Mouse (Mus musculus) MEL-GATA-1-ER (cell line): Measurements from ENCODE around the gene Lrrc4.

ENCODE experiments used
- DNase-seq: peaks from one replicate; pipeline ENCODE4 v3.0.0-alpha.2; 2012; ENCODE audit warnings: low read depth; ENCODE audit errors: extremely low read depth

Gene Lrrc4

GRCm38 (mm10) chr6:28731246-28731645 lies 100.3 kb downstream of the Lrrc4 start:
- DNase-seq, result no peak

DNA sequence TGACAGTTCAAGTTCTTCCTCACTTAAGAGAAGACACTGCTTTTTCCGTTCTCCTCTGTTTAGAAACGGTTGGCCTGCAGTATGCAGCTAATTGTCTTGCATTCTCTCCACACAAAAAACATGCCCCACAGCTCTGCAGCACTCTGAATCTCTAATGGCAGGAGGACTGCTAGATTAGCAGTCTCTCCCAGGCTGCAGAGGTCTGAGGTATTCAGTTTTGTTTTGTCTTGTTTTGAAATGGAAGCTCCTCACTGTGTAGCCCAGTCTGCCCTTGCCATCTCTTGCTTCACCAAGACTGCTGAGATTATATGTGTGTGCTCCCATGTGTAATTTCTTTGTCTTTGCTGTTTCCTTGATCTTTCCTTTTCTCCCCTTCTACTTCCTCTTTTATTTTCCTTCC lies 101.9 kb downstream of the Lrrc4 start:
- no peak for DNase-seq

DNA sequence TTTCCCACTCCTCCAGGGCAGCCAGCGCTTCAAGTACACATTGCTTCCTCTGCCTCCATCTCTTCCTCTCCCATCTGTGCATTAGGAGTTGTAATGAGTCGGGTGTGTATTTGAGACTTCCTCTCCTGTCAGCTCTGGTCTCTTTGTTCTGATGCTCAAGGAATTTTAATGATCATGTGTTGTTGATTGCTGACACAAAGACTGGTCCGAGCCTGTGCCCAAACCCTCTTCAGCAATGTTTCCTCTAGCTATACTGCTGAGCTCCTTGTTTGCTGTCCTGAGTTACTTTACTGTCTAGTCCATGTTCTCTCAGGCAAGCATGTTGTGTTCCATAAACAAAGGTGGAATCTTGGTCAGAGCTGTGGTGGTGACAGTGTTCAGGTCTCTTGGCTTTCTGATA lies 102.3 kb downstream of the Lrrc4 start:
- DNase-seq, result no peak

- DNase-seq, result no peak
Observed at GRCm38 (mm10) chr6:28724776-28725175, 106.8 kb downstream of the Lrrc4 start.

GRCm38 (mm10) chr6:28723059-28723458 lies 108.5 kb downstream of the Lrrc4 start:
- peak; percentile 71 for DNase-seq

- DNase-seq, result no peak
Observed at GRCm38 (mm10) chr6:28720391-28721171, 111.0 kb downstream of the Lrrc4 start.

DNA sequence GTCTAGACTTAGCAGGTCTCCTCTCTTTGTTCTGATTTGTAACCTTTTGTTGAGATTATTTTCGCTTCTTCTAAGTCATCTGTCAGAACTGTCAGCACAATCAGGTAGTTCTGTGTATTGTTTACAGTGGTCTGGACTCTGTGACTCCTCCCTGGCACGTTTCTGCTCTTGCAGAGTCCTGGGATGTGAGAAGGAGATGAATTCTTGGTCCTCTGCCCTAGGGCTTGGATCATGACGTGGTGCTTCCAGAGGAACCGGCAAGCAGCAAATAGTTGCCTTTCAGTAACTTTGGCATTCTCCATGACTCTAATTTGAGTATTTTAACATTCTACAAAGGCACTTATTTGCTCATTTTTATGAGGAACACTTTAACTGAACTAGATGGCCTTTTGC lies 113.7 kb downstream of the Lrrc4 start:
- DNase-seq, result no peak

DNA sequence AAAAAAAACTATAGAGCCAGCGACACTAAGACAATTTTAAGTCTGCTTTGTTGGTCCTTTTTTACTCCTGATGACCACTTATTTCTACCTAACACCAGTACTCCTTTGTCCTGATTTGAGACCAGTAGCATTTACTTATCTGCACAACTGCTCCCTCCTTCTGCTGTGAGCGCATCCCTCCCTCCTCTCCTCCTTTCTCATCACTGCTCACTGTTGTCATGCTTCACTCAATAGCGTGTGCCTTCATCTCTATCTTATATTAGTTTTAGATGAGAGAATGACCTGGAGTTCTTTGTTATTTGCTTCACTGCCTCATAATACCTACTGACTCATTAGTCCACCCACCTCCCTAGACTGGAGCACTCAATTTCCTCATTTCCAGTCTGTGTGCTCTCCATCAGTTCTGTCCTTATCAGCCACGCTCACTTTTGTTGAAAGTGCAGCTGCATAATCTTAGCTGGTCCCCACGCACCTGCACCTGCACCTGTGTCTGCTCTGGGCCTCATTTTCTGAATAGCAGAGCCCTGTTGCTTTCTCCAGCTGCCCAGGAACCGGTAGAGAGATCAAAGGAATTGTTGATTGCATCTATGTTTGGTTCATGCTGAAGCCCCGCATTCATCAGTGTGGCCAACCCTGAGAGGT lies 114.2 kb downstream of the Lrrc4 start:
- peak; percentile 30 for DNase-seq

DNA sequence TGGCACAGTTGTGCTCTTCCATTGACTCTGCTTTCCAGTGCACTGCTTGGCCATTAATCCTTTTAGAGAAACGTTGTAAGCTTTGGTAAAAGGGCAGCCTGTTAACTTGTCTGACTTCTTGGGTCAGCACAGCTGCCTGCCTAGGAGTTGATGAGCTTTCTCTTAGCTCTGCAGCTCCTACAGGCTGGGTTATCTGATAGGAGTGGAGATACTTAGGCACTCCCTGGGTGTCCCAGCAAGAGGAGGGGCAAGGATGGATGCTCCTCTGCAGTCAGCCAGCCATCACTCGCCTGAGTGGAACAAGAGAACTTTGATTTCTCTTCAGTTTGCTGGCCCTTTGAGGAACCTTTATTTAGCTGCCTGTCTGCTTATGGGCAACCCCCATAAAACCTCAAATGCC lies 121.5 kb downstream of the Lrrc4 start:
- DNase-seq, result no peak

DNA sequence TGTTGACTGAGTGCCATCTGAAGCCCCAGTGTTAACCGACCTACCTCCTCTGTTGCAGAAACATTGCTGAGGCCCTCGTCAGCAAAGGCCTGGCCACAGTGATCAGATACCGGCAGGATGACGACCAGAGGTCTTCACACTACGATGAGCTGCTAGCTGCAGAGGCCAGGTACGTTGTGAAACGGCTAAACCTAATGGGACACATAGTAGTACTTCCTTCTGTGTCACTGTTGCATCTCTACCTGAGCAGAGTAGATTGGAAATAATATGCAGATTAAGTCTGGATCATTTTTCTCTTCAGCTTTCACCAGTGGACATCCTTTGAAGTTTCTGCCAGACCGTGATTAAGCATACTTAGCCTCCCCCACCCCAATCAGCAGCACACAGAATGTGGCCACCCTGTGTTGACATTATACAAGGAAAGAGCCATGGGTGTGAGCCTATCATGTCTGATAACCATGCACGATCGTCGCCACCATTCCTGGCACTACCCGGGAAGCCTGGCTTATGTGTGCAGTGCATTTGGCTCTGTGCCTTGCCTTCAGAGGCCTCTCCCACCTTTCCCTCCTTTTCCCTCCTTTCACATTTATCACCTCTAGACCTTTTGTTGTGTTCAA lies 124.5 kb downstream of the Lrrc4 start:
- no peak for DNase-seq

GRCm38 (mm10) chr6:28706108-28706975 lies 125.2 kb downstream of the Lrrc4 start:
- DNase-seq, result no peak

DNA sequence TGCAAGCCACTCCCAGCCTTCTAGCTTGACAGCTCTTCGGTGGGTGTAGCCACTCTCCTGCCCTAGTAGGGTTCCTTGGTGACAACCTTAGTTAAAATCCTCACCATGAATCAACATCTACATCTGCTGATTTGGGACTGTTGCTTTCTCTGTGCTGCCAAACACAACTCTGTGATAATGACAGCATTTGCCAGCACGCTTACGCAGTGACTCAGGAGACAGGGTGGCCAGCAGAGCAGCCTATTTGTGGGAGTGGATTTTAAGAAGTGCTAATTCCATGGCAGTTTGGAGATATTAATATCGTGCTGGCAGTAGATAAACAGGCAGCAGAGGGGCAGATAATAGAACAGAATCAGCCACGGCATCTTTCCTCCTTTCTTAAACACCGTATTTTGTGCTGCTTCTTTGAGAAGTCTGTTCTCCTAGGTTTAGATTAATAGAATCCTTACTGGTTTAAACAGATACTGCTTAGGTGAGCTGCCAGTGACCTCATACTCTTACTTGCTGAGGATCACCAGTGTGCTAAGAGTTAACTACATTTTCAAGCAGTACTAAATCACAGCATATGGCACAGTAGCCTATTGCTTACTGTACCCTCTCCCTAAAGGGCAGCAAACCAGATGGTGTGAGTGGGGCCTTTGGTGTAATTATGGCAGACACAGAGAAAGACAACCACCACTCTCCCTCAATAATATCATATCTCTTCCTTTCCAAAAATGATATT lies 126.0 kb downstream of the Lrrc4 start:
- no peak for DNase-seq

DNA sequence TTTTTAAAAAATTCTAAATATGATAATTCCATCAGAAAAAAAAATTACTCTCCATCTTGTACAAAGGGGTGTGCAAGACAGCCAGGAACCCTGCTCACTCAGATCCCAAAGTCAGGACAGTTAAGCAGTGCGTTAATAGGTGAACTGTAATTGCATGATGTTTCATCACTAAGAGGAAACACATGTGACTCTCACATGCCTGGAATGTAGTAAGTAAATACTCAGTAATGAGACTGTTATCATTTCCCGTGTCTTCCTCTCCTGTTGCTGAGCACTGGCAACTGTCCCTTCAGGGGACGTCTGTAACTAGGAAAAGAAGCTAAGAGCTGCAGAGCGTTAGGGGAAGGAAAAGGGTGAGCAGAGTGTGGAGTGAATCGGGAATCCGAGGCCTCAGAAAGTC lies 126.9 kb downstream of the Lrrc4 start:
- peak; percentile 17 for DNase-seq

- DNase-seq, result no peak
Observed at GRCm38 (mm10) chr6:28697214-28697613, 134.3 kb downstream of the Lrrc4 start.

DNA sequence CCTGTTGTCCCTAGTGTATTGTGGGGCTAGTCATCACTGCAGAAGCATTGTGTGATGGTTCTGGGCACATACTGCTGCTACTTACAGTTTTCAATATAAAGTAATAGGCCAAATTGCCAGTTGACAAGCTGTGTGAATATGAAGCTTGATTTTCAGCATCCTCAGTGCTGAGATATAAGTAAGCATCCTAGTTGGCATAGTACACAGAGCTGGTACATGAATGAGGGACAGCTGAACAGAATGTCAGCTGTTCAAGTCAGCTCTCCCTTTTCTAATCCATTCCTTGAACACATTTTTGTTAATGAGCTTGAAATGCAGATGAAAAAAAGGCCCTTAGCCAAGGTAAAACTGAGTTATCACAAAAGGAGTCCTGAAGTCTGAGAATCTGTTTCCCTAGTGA lies 138.9 kb downstream of the Lrrc4 start:
- no peak for DNase-seq

- DNase-seq, result no peak
Observed at GRCm38 (mm10) chr6:28687776-28688175, 143.8 kb downstream of the Lrrc4 start.

- no peak for DNase-seq
Observed at GRCm38 (mm10) chr6:28685745-28686144, 145.8 kb downstream of the Lrrc4 start.

DNA sequence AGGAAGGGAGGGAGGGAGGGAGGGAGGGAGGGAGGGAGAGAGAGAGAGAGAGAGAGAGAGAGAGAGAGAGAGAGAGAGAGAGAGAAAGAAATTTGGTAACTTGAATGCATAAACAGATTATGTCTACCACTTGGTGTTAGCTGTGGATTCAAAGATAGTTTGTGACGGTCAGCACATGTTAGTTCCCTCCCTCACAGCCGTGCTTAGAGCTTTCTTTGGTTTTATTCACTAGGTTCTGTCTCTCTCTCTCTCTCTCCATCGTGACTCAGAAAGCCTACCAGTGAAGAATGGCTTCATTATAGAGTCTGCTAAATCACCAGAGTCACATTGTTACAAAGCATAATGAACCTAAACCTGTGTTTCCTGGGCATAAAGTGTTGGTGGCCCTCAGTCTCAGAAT lies 146.5 kb downstream of the Lrrc4 start:
- DNase-seq, result no peak

GRCm38 (mm10) chr6:28681521-28682457 lies 149.8 kb downstream of the Lrrc4 start:
- no peak for DNase-seq

DNA sequence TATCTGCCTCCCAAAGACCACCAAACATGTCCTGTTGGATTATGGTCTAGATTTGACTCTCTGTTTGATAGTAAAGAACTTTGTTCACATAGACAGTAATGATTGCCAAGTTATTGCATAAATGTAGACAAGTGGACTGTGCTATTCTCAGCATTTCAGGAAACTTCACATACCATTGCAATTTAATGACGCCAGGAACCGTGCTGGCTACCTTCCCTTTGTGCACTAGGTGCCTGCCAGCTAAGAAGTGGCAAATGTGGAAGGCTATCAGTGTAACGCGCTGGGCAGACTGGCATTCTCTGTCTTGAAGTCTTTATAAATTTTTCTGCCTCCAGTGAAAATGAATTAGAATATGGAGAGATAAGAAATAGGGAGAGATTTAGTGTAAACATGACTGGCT lies 151.0 kb downstream of the Lrrc4 start:
- DNase-seq, result no peak
